Mouse (Mus musculus): Measurements from ENCODE around the gene Pkd2.
A peak's percentile ranks its signal among the peaks of the same experiment; 100 is the strongest.

Gene Pkd2

DNA sequence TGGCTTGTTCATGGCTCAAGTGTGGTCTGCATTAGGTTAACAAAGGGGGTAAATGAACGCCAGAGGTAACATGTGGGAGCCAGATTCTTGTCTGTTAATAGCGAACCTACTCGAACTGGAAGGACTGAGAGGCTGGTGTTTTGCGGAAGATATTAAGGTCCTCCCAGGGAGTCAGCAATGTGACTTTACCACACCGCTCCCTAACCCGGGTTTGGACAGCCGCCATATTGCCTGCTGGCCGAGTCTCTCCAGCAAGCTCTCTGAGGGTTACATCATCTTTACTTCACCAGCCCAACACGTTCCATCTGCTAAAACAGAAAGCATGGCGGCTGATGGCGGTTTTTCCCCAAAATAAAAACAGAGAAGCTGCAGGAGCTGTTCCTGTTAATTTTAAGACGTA lies 6.5 kb downstream of the Pkd2 start:
- DNase-seq (ENCODE audit: low spot score), result no peak

DNA sequence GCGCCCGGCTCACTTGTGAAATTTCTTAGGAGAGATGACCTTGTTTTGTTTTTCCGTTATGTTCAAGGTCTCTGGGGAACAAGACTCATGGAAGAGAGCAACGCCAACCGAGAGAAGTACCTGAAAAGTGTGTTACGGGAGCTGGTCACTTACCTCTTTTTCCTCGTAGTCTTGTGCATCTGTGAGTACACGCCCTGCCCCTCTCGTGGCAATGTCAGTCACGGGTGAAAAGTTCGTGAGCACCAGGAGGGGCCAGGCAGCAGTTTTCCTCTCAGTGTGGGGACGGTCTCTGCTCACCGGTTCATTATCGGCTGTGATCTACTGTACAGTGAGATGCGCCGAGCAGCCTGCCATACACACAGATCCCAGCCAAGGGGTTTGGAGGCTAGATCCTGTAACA lies 7.6 kb downstream of the Pkd2 start:
- DNase-seq (ENCODE audit: low spot score), result no peak

DNA sequence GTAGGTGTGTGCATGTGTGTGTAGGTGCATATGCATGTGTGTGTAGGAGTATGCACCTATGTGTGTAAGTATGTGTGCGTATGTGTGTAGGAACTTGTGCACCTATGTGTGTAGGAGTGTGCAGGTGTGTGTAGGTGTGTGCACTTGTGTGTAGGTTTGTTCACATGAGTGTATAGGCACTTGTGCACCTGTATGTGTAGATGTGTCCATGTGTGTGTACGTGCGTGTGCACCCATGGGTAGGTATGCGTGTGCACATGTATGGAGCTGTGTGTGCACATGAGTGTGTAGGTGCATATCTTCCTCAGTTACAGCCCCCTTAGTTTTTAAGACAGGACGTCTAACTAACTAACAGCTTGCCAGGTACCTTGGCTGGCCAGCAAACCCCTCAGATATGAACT lies 9.3 kb downstream of the Pkd2 start:
- no peak for DNase-seq (ENCODE audit: low spot score)

DNA sequence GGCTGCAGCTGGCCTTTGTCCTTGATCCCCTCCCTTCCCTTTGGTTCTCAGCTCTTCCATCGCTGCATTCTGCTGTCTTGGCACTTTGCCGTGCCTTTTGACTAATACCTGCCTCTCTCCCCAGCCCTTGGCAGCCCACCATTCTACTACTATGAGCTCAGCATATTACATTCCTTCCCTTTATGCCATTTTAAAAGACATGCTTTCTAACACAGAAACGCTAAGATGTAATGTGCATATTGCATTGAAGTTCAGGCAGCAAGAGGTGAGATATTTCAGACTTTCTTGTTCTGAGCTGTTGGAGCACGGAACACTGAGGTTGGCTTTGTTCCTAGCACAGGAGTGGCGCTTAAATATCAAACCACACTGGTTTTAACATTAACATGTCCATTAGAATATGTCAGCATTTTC lies 11.7 kb downstream of the Pkd2 start:
- no peak for DNase-seq (ENCODE audit: low spot score)

DNA sequence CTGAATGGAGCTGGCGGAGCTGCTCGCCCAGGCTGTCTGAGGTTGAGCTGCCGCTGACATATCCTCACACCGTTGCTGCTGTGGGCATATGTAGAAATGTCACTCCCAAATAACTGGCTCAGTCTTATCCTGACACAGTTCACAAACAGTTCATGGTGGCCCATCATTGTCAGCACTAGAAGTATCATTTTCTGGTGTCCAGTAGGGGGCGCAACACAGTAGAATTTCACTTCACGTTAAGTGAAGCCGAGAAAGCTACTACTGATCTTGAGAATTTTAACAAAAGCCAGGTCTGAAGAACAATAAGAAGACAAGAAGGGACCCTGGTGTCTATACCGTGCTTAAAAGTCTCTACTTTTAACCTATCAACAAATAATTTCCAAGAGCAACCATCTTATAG lies 13.1 kb downstream of the Pkd2 start:
- DNase-seq (ENCODE audit: low spot score), result peak; percentile 35

DNA sequence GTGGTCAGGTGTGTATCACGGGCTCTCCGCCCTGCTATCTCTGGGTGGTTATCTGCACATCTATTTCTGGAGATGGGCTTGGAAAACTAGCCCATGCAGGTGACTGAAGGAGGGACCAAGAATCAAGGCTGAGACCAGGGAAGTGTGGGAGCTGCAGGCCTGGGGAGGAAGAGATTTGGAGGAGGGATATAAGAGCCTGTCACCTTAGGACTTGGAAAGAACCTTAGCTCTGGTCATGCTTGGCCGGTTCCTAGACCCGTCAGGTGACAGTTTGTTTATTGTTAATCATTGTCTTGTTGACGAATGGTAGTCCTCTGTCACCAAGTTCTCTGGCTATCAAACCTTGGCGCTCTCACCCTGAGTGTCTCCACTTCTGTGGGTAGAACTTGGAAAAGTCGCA lies 21.1 kb downstream of the Pkd2 start:
- DNase-seq (ENCODE audit: low spot score), result no peak

DNA sequence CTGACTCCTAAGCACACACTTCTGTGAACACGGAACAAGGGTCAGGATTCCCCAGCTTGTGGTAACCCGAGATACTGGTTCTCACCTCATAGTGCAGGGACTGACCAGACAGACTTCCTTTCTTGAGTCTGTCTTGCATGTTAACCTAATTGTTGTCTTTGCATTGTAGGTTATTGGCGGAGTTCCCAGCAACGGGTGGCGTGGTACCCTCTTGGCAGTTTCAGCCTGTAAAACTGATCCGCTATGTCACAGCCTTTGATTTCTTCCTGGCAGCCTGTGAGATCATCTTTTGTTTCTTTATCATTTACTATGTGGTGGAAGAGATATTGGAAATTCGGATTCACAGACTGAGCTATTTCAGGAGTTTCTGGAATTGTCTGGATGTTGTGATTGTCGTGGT lies 23.6 kb downstream of the Pkd2 start:
- no peak for DNase-seq (ENCODE audit: low spot score)

DNA sequence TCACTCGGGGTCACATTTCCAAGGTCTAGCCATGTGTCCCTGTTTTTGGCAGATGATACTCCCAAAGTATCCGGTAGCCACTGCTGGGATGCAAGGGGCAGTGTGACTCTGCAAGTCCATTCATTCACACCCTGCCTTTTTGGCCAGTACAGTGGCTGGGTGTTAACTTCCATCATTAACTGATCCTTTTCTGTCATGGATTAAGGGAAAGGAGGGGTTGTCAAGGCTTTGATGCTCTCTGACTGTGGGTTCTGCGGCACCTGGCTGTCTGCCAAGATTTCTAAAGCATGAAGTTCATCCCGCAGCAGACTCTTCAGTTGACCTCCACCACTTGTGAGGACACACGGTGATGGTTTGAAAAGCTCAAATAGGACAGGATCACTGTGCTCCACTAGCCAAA lies 32.3 kb downstream of the Pkd2 start:
- DNase-seq (ENCODE audit: low spot score), result no peak

DNA sequence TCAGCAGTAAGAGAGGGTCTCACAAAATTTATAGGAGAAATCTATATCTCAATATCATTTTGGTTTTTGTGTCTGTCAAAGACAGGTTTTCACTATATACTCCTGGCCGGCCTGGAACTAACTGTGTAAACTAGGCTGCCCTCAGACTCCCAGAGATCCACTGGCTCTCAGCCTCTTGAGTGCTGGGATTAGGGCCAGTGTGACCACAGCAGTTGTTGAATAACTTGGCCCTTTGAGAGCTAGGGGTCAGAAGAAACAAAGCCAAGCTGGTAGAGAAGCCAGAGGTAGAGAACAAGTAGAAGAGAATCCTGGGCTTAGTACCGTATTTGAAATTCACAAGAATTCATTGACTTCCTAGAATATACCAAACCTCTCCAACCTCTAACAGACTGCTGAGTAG lies 45.6 kb downstream of the Pkd2 start:
- DNase-seq (ENCODE audit: low spot score), result no peak

DNA sequence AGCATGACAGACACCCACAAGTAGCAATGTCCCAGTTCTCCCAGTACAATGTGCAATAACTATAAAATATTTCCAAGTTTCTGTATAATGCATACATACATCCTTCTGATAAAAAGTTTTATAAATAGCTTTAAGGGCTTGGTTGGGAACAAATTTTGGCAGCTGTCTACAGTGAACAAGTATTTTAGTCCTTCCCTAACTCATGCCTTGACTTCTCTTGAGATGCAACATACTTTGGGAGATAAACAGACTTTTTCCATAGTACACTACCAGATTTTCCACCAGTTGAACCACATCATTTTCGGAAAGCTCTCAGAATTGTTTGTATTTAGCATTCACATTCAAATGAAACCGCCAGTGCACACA lies 48.6 kb downstream of the Pkd2 start:
- DNase-seq (ENCODE audit: low spot score), result no peak

DNA sequence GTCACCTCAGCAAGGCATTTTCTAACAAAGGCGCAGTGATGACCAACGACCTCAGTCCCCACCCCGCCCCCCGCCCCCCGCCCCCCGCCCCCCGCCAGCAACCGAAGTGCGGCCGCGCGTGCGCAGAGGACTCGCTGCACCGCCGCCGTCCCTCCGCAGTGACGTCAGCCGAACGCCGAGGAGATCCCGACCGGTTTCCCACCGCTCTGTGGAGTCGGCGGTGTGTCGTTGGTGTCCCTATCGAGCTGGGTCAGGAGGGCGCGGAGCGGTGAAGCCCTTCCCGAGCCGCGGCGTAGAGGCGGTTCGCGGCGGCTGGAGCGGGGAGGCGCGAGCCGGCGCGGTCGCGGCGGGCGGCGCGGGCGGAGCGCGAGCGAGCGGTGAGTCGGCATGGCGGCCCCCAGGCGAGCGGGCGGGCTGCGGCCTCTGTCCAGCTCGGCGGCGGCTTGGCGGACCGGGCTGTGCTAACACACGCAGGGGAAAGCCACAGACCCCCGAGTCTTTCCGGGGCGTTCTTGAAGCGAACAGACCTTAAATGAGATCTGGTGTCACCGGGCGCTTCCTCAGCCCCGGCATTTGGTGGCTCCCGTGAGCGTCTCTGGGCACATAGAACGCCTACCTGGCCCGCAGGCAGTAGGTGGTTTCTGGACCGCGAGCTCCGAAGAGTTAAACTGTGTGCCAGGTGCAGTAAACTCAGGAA lies 49.1 kb downstream of the Pkd2 start, which contains the start of gene BC005561:
Gene BC005561 (plus strand): TSS at position 158 of the 697 bp plus-strand sequence.
- DNase-seq (ENCODE audit: low spot score), result peak; percentile 89

DNA sequence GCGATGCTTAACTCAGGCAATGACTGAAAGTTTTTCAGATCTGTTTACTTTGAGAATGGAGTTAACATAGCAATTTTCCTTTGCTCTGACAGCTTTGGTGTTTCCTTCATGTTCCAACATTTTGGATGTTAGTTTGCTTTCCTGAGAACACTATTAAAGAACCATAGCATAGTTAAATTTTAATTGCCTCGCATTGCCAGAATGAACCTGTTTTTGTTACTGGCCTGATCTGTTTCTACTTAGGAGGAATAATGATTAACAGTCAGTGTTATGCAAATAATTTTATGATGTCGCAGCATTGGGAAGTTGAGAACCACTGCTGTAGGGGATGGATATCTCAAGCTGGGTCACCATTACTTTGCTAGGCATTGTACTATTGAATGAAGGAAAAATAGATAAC lies 52.0 kb downstream of the Pkd2 start:
- DNase-seq (ENCODE audit: low spot score), result no peak

DNA sequence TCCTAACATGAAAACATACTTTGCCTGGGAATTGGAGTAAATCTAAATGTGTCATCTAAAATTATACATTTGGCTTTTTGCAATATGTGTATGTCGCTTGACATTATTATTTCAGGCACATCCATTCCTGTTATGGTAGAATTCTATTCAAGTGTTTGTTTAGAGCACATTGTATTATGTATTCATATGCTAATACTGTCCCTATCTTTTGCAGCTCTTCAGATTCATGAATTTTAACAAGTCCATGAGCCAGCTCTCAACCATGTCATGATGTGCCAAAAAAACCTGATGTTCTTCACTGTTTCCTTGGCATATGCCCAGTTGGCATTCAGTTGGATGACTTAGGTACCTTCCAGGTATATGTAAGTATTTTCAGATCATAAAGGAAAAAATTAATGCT lies 79.4 kb downstream of the Pkd2 start:
- no peak for DNase-seq (ENCODE audit: low spot score)

DNA sequence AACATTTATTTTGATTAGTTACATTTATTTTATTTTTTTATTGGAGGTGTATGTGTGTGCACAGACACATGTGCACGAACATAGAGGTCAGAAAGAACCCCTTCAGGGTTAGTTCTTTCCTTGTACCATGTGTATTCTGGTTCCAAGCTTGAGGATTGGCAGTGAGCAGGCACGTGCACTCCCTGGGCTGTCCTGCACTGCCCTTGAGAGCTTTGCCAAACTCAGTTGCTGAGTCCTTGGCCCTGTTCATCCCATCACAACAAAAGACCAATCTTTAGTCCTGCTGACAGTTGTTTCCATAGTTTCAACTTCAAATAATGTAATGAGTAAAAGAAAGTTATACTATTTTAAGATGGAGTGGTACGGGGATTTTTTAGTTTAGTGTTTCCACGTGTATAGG lies 80.1 kb downstream of the Pkd2 start:
- no peak for DNase-seq (ENCODE audit: low spot score)

Measured in testis, postnatal 14 days (tissue).